Comparison of ENCODE assay signal across 15 mouse cellular contexts in genomic region chr3:89333053-89333452, GRCm38 (mm10). TPM values are rescaled to one million over a fixed set of nuclear protein-coding genes. Genes with fewer than 3 reads are reported as not detected.
DNase-seq lines count a peak whose midpoint lies in the region; ATAC-seq and TF ChIP-seq lines count a peak whose summit lies in the region.
"Had no signal": no experiment of that assay in that cellular context is flagged by ENCODE, and none has a peak within 500 bp of the region (broad histone marks: within the 10 kb centered on the region; RNA-seq: fewer than 3 reads in every experiment).

No protein-coding gene starts in this region.

- H3K27me3 ChIP-seq in neural tube, embryonic 12.5 days (replicated peaks), result no peaks in the 10 kb centered on the region; the same call in 1 of the 2 replicates
- H3K27me3 ChIP-seq in neural tube, embryonic 15.5 days (replicated peaks), result no peaks in the 10 kb centered on the region
- no peaks in the 10 kb centered on the region for H3K27me3 ChIP-seq in forebrain, embryonic 15.5 days
- H3K27me3 ChIP-seq in limb, embryonic 13.5 days, result no peaks in the 10 kb centered on the region
- H3K27me3 ChIP-seq in myocyte (ENCODE audit: control insufficient read depth, insufficient read depth, insufficient read length), result no peaks in the 10 kb centered on the region
- H3K27me3 ChIP-seq in intestine, embryonic 16.5 days (replicated peaks; ENCODE audit: control insufficient read depth, insufficient read depth, low read length), result no peaks in the 10 kb centered on the region
- H3K27me3 ChIP-seq: embryonic facial prominence, embryonic 12.5 days; stomach, embryonic 15.5 days had no signal

- peaks cover 61% of the 10 kb centered on the region for H3K4me1 ChIP-seq in neural tube, embryonic 12.5 days
- peaks cover 45% of the 10 kb centered on the region for H3K4me1 ChIP-seq in neural tube, embryonic 15.5 days
- H3K4me1 ChIP-seq in forebrain, embryonic 15.5 days, result peaks cover 53% of the 10 kb centered on the region
- peaks cover 62% of the 10 kb centered on the region for H3K4me1 ChIP-seq in limb, embryonic 13.5 days
- H3K4me1 ChIP-seq in intestine, embryonic 16.5 days (ENCODE audit: control insufficient read depth, insufficient read depth, low read length), result peaks cover 38% of the 10 kb centered on the region

- H3K4me2 ChIP-seq in neural tube, embryonic 12.5 days (replicated peaks), result 0 out of 2 replicates have a peak overlapping the region, but pooled peaks have one; percentile 16
- H3K4me2 ChIP-seq in neural tube, embryonic 15.5 days, result no peak overlapping the region
- H3K4me2 ChIP-seq in forebrain, embryonic 15.5 days (replicated peaks), result no peak overlapping the region
- peak overlapping the region; percentile 11 for H3K4me2 ChIP-seq in limb, embryonic 13.5 days (replicated peaks)
- no peak overlapping the region for H3K4me2 ChIP-seq in myocyte (ENCODE audit: low read depth)
- H3K4me2 ChIP-seq in intestine, embryonic 16.5 days (ENCODE audit: low read depth, low read length), result no peak overlapping the region
- H3K4me2 ChIP-seq: embryonic facial prominence, embryonic 12.5 days; lung, embryonic 15.5 days; stomach, embryonic 15.5 days had no signal

- H3K9me3 ChIP-seq in neural tube, embryonic 12.5 days, result no peaks in the 10 kb centered on the region
- H3K9me3 ChIP-seq in neural tube, embryonic 15.5 days (replicated peaks), result no peaks in the 10 kb centered on the region
- no peaks in the 10 kb centered on the region for H3K9me3 ChIP-seq in forebrain, embryonic 15.5 days
- H3K9me3 ChIP-seq in limb, embryonic 13.5 days, result no peaks in the 10 kb centered on the region
- H3K9me3 ChIP-seq in intestine, embryonic 16.5 days (ENCODE audit: control insufficient read depth, low read length), result no peaks in the 10 kb centered on the region
- H3K9me3 ChIP-seq: embryonic facial prominence, embryonic 12.5 days; lung, embryonic 15.5 days; stomach, embryonic 15.5 days had no signal

- H3K79me2 ChIP-seq in myocyte (ENCODE audit: control insufficient read depth, insufficient read depth), result no peaks in the 10 kb centered on the region

- peaks cover 16% of the 10 kb centered on the region for H3K36me3 ChIP-seq in neural tube, embryonic 12.5 days
- no peaks in the 10 kb centered on the region for H3K36me3 ChIP-seq in neural tube, embryonic 15.5 days
- H3K36me3 ChIP-seq in forebrain, embryonic 15.5 days, result peaks cover 9% of the 10 kb centered on the region; the same call in 1 of the 2 replicates
- peaks cover 26% of the 10 kb centered on the region for H3K36me3 ChIP-seq in limb, embryonic 13.5 days
- no peaks in the 10 kb centered on the region for H3K36me3 ChIP-seq in myocyte (ENCODE audit: control insufficient read depth, insufficient read depth)
- peaks cover 7% of the 10 kb centered on the region; the same call in 1 of the 2 replicates for H3K36me3 ChIP-seq in intestine, embryonic 16.5 days (ENCODE audit: control insufficient read depth, insufficient read depth, low read length)

- no peak overlapping the region for H3K4me3 ChIP-seq in neural tube, embryonic 12.5 days
- H3K4me3 ChIP-seq in neural tube, embryonic 15.5 days (replicated peaks), result no peak overlapping the region
- H3K4me3 ChIP-seq in forebrain, embryonic 15.5 days, result no peak overlapping the region
- H3K4me3 ChIP-seq in limb, embryonic 13.5 days, result no peak overlapping the region
- no peak overlapping the region for H3K4me3 ChIP-seq in myocyte
- no peak overlapping the region for H3K4me3 ChIP-seq in intestine, embryonic 16.5 days (ENCODE audit: low read length)
- H3K4me3 ChIP-seq: embryonic facial prominence, embryonic 12.5 days; heart, adult 2 months; lung, embryonic 15.5 days; stomach, embryonic 15.5 days had no signal

- peak overlapping the region; percentile 21; the same call in 1 of the 2 replicates for H3K9ac ChIP-seq in neural tube, embryonic 12.5 days
- no peak overlapping the region for H3K9ac ChIP-seq in neural tube, embryonic 15.5 days (replicated peaks)
- 0 out of 2 replicates have a peak overlapping the region, but pooled peaks have one; percentile 10 for H3K9ac ChIP-seq in forebrain, embryonic 15.5 days (replicated peaks)
- H3K9ac ChIP-seq in limb, embryonic 13.5 days, result no peak overlapping the region
- no peak overlapping the region for H3K9ac ChIP-seq in intestine, embryonic 16.5 days (ENCODE audit: low read depth, low read length)
- H3K9ac ChIP-seq: embryonic facial prominence, embryonic 12.5 days; lung, embryonic 15.5 days; stomach, embryonic 15.5 days had no signal

- H3ac ChIP-seq in myocyte (ENCODE audit: control insufficient read depth, insufficient read length), result no peak overlapping the region

- no peak for DNase-seq in frontal cortex, postnatal 25 days (ENCODE audit: low spot score in 2 of 2)
- DNase-seq: cerebellum, adult 9-11 months; heart, adult 2 months; heart, postnatal 10 days; right cerebral cortex, postnatal 25 days had no signal

- WGBS in neural tube, embryonic 12.5 days, result 48% methylated on average over 11 of the region's 11 CpGs
- WGBS in neural tube, embryonic 15.5 days, result 41% methylated on average over 11 of the region's 11 CpGs
- WGBS in forebrain, embryonic 15.5 days, result 52% methylated on average over 11 of the region's 11 CpGs
- 50% methylated on average over 11 of the region's 11 CpGs for WGBS in limb, embryonic 13.5 days
- 56% methylated on average over 11 of the region's 11 CpGs for WGBS in intestine, embryonic 16.5 days

- ATAC-seq in neural tube, embryonic 12.5 days (ENCODE audit: low FRiP score, low read depth), result no peak
- no peak for ATAC-seq in neural tube, embryonic 15.5 days (ENCODE audit: low FRiP score)
- ATAC-seq in forebrain, embryonic 15.5 days (replicated peaks), result no peak
- ATAC-seq in limb, embryonic 13.5 days (ENCODE audit: low FRiP score, low read depth), result no peak
- no peak for ATAC-seq in megakaryocyte-erythroid progenitor cell, adult 5-6 weeks (replicated peaks; ENCODE audit: low FRiP score, low TSS enrichment, poor library complexity, severe bottlenecking)
- ATAC-seq in intestine, embryonic 16.5 days, result no peak

- no peak for TF ChIP-seq POLR2A in myocyte (IDR thresholded peaks at IDR 0.05; ENCODE audit: insufficient read length, low read depth)

- H3K27ac ChIP-seq in neural tube, embryonic 12.5 days, result no peak overlapping the region
- no peak overlapping the region for H3K27ac ChIP-seq in neural tube, embryonic 15.5 days (replicated peaks)
- peak overlapping the region; percentile 54 for H3K27ac ChIP-seq in forebrain, embryonic 15.5 days (replicated peaks)
- no peak overlapping the region for H3K27ac ChIP-seq in limb, embryonic 13.5 days
- no peak overlapping the region for H3K27ac ChIP-seq in intestine, embryonic 16.5 days (ENCODE audit: low read length)
- H3K27ac ChIP-seq: embryonic facial prominence, embryonic 12.5 days; heart, adult 2 months; lung, embryonic 15.5 days; stomach, embryonic 15.5 days had no signal

RNA-seq across cellular contexts. Expression of gene Efna4, which starts 4.8 kb away (rescaled TPM):
- 15.8 and 17.8 TPM in 2 replicates for polyA plus RNA-seq in neural tube, embryonic 12.5 days (2016; fragmentation: Nextera tagmentation; extraction: Ambion mirVana)
- polyA plus RNA-seq in neural tube, embryonic 15.5 days (2015; fragmentation: Nextera tagmentation; extraction: Ambion mirVana), result 3.0 and 5.9 TPM in 2 replicates
- 14.4 and 15.7 TPM in 2 replicates for polyA plus RNA-seq in forebrain, embryonic 15.5 days (2015; fragmentation: Nextera tagmentation; extraction: Ambion mirVana)
- 49.0 and 51.6 TPM in 2 replicates for polyA plus RNA-seq in limb, embryonic 13.5 days (2015; fragmentation: Nextera tagmentation; extraction: Ambion mirVana)
- polyA plus RNA-seq in myocyte (2012; fragmentation: generic; extraction: Trizol), result 5.4 TPM
- 0.30 TPM in 1 of 2 replicates, not detected in the other for total RNA-seq in megakaryocyte-erythroid progenitor cell, adult 5-6 weeks (2014; fragmentation: Nextera tagmentation)
- total RNA-seq in megakaryocyte-erythroid progenitor cell, adult 5-6 weeks (2017), result 0.30 TPM in 1 of 2 replicates, not detected in the other
- polyA plus RNA-seq in intestine, embryonic 16.5 days (2015; fragmentation: Nextera tagmentation; extraction: Ambion mirVana), result 12.1 and 14.1 TPM in 2 replicates

RNA-seq across cellular contexts. Expression of gene Efna3, which starts 10.3 kb away (rescaled TPM):
- 51.3 and 54.7 TPM in 2 replicates for polyA plus RNA-seq in neural tube, embryonic 12.5 days (2016; fragmentation: Nextera tagmentation; extraction: Ambion mirVana)
- polyA plus RNA-seq in neural tube, embryonic 15.5 days (2015; fragmentation: Nextera tagmentation; extraction: Ambion mirVana), result 95.8 and 107 TPM in 2 replicates
- 41.0 and 42.5 TPM in 2 replicates for polyA plus RNA-seq in forebrain, embryonic 15.5 days (2015; fragmentation: Nextera tagmentation; extraction: Ambion mirVana)
- 27.4 and 30.6 TPM in 2 replicates for polyA plus RNA-seq in limb, embryonic 13.5 days (2015; fragmentation: Nextera tagmentation; extraction: Ambion mirVana)
- polyA plus RNA-seq in myocyte (2012; fragmentation: generic; extraction: Trizol), result 1.8 TPM
- total RNA-seq in megakaryocyte-erythroid progenitor cell, adult 5-6 weeks (2014; fragmentation: Nextera tagmentation), result not detected in 2 replicates
- total RNA-seq in megakaryocyte-erythroid progenitor cell, adult 5-6 weeks (2017), result not detected in 2 replicates
- 5.9 and 7.5 TPM in 2 replicates for polyA plus RNA-seq in intestine, embryonic 16.5 days (2015; fragmentation: Nextera tagmentation; extraction: Ambion mirVana)
- total RNA-seq: heart, adult 2 months had no signal
- polyA plus RNA-seq: heart, adult 2 months had no signal

RNA-seq across cellular contexts. Expression of gene Adam15, which starts 16.7 kb away (rescaled TPM):
- polyA plus RNA-seq in neural tube, embryonic 12.5 days (2016; fragmentation: Nextera tagmentation; extraction: Ambion mirVana), result 37.1 and 40.4 TPM in 2 replicates
- 69.9 and 71.9 TPM in 2 replicates for polyA plus RNA-seq in neural tube, embryonic 15.5 days (2015; fragmentation: Nextera tagmentation; extraction: Ambion mirVana)
- 32.9 and 34.0 TPM in 2 replicates for polyA plus RNA-seq in forebrain, embryonic 15.5 days (2015; fragmentation: Nextera tagmentation; extraction: Ambion mirVana)
- 50.3 and 52.2 TPM in 2 replicates for polyA plus RNA-seq in limb, embryonic 13.5 days (2015; fragmentation: Nextera tagmentation; extraction: Ambion mirVana)
- 78.4 TPM for polyA plus RNA-seq in myocyte (2012; fragmentation: generic; extraction: Trizol)
- total RNA-seq in megakaryocyte-erythroid progenitor cell, adult 5-6 weeks (2014; fragmentation: Nextera tagmentation), result 7.4 and 11.4 TPM in 2 replicates
- 2.3 and 6.4 TPM in 2 replicates for total RNA-seq in megakaryocyte-erythroid progenitor cell, adult 5-6 weeks (2017)
- polyA plus RNA-seq in intestine, embryonic 16.5 days (2015; fragmentation: Nextera tagmentation; extraction: Ambion mirVana), result 49.3 and 51.6 TPM in 2 replicates

RNA-seq across cellular contexts. Expression of gene Dcst2, which starts 28.7 kb away (rescaled TPM):
- 0.10 and 0.17 TPM in 2 replicates for polyA plus RNA-seq in neural tube, embryonic 12.5 days (2016; fragmentation: Nextera tagmentation; extraction: Ambion mirVana)
- 0.18 and 0.26 TPM in 2 replicates for polyA plus RNA-seq in neural tube, embryonic 15.5 days (2015; fragmentation: Nextera tagmentation; extraction: Ambion mirVana)
- 0.11 and 0.13 TPM in 2 replicates for polyA plus RNA-seq in forebrain, embryonic 15.5 days (2015; fragmentation: Nextera tagmentation; extraction: Ambion mirVana)
- 0.27 and 0.34 TPM in 2 replicates for polyA plus RNA-seq in limb, embryonic 13.5 days (2015; fragmentation: Nextera tagmentation; extraction: Ambion mirVana)
- polyA plus RNA-seq in myocyte (2012; fragmentation: generic; extraction: Trizol), result 0.01 TPM
- total RNA-seq in megakaryocyte-erythroid progenitor cell, adult 5-6 weeks (2014; fragmentation: Nextera tagmentation), result not detected in 2 replicates
- not detected in 2 replicates for total RNA-seq in megakaryocyte-erythroid progenitor cell, adult 5-6 weeks (2017)
- polyA plus RNA-seq in intestine, embryonic 16.5 days (2015; fragmentation: Nextera tagmentation; extraction: Ambion mirVana), result 2.8 and 5.0 TPM in 2 replicates
- total RNA-seq: heart, adult 2 months had no signal

RNA-seq across cellular contexts. Expression of gene Dcst1, which starts 32.0 kb away (rescaled TPM):
- 0.57 and 0.68 TPM in 2 replicates for polyA plus RNA-seq in neural tube, embryonic 12.5 days (2016; fragmentation: Nextera tagmentation; extraction: Ambion mirVana)
- 0.86 and 1.2 TPM in 2 replicates for polyA plus RNA-seq in neural tube, embryonic 15.5 days (2015; fragmentation: Nextera tagmentation; extraction: Ambion mirVana)
- 0.51 and 0.89 TPM in 2 replicates for polyA plus RNA-seq in forebrain, embryonic 15.5 days (2015; fragmentation: Nextera tagmentation; extraction: Ambion mirVana)
- 0.38 and 0.51 TPM in 2 replicates for polyA plus RNA-seq in limb, embryonic 13.5 days (2015; fragmentation: Nextera tagmentation; extraction: Ambion mirVana)
- polyA plus RNA-seq in myocyte (2012; fragmentation: generic; extraction: Trizol), result 0.41 TPM
- total RNA-seq in megakaryocyte-erythroid progenitor cell, adult 5-6 weeks (2014; fragmentation: Nextera tagmentation), result not detected in 2 replicates
- not detected in 2 replicates for total RNA-seq in megakaryocyte-erythroid progenitor cell, adult 5-6 weeks (2017)
- 3.5 and 5.0 TPM in 2 replicates for polyA plus RNA-seq in intestine, embryonic 16.5 days (2015; fragmentation: Nextera tagmentation; extraction: Ambion mirVana)
- total RNA-seq: heart, adult 2 months had no signal

Comparison
In these comparisons a context has a peak if more than half of its experiments do, and no peak if none do; other contexts are left out.
1. H3K4me2 ChIP-seq: peak in neural tube, embryonic 12.5 days (single experiment) and limb, embryonic 13.5 days (single experiment); none in neural tube, embryonic 15.5 days (single experiment), forebrain, embryonic 15.5 days (single experiment), myocyte (single experiment) and intestine, embryonic 16.5 days (single experiment).
2. H3K9ac ChIP-seq: peak in neural tube, embryonic 12.5 days (single experiment) and forebrain, embryonic 15.5 days (single experiment); none in neural tube, embryonic 15.5 days (single experiment), limb, embryonic 13.5 days (single experiment) and intestine, embryonic 16.5 days (single experiment).